Mouse (Mus musculus) urinary bladder, adult 2 months (tissue): ENCODE data around the gene Antxr1. TPM values are rescaled to one million over a fixed set of nuclear protein-coding genes. Genes with fewer than 3 reads are reported as not detected.
"Not testable (repeated sequence)": the region's sequence is repeated elsewhere in the genome, so short reads cannot be mapped to it uniquely, and the experiment has no call there.

Experiments
- DNase-seq: peaks from one replicate; pipeline ENCODE4 v3.0.0; 2022; ENCODE audit warnings: low spot score
- polyA plus RNA-seq: library from polyadenylated mRNA; depleted of rRNA; stranded (reverse); fragments of >200 nt; gene quantifications from 2 replicates; pipeline ENCODE4 v1.2.3, GENCODE M21; 2012; rRNA removed

The Antxr1 gene
- polyA plus RNA-seq, 1 experiment: 28.5 TPM

GRCm38 (mm10) chr6:87101955-87102353 lies 233.7 kb downstream of the Antxr1 start:
- no peak for DNase-seq

- peak; percentile 89 for DNase-seq
Measured at GRCm38 (mm10) chr6:87101281-87101954, 234.2 kb downstream of the Antxr1 start.

DNA sequence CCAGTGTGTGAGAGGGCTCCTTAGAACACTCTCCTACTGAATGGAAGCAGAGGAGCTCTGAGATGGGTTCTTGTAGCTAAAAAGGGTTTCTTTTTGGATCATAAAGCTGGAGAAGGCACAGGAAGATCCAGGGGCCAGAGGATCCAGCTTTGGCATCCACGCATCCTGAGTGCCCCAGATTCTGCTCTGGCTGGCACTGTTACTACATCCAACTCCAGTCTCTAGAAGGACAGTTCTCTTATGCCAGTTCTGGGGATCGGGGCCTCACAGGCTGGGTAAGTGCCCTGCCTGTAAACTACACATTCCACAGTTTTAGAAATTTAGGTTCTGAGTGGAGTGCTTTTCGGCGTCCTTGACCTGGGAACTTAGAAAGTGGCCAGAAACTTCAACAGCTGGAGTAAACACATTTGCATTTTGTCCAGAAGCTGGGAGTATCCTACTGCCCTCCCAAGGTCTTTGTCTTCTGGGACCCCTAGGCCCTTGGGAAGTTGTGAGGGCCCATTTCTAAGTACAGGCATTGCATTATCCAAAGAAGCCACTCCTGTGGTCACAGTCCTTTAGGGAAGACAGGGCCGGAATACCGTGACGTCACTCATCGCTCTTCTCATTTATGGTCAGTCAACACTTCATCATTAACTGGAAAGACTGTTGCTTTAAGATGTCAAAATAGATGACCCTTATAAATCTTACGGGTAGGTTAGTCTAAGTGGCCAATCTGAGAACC lies 235.2 kb downstream of the Antxr1 start:
- no peak for DNase-seq

DNA sequence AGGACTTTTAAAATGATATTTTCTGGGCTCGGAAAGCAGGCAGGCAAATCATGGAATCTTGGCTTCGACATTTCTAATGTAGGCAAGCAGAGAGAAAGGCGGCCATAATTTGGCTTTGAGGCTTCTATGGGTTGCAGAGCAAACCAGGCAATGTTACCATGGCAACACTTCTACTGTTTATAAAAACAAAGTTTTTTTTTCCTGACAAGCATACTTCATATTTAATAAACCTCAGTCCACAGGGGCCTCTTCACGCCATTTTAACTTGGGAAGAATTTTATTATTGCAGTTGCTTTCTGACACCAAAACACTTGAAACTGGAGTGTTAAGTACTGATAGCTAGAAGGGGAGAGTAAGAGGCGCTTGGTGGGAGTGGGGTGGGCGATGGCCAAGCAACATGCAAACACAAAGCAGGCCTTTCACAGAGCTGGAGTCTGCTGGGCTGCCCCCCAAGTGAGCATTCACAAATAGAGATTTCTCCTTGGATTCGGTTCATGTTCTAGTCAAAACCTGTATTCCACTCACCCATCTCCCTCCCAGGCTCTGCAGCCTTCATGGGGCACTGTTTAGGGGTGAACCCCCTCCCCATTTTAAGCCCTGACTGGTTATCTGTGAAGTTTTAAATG lies 235.8 kb downstream of the Antxr1 start:
- no peak for DNase-seq

GRCm38 (mm10) chr6:87099261-87099660 lies 236.4 kb downstream of the Antxr1 start:
- no peak for DNase-seq

- not testable (repeated sequence) for DNase-seq
Measured at GRCm38 (mm10) chr6:87093631-87094030, 242.0 kb downstream of the Antxr1 start.

GRCm38 (mm10) chr6:87092476-87092875 lies 243.1 kb downstream of the Antxr1 start:
- no peak for DNase-seq

- no peak for DNase-seq
Measured at GRCm38 (mm10) chr6:87090877-87091276, 244.7 kb downstream of the Antxr1 start.

GRCm38 (mm10) chr6:87088356-87088755 lies 247.3 kb downstream of the Antxr1 start:
- no peak for DNase-seq

DNA sequence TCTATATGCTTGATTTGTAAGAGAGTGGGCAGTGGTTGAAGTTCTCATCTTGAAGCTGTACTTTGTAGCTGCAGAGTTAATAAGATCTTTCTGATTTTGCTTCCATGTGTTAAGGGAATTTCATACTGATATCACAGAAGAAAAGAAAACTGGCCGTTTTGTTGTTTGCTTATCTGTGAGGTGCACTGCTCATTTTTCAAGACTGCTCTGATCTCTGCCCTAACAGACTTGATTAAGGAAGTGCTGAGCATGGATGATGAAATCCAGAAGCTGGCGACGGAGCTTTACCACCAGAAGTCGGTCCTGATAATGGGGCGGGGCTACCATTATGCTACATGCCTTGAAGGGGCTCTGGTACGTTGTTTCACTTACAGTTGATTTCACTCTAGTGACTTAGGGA lies 250.6 kb downstream of the Antxr1 start:
- no peak for DNase-seq

Other genes with a start within 250 kb of the Antxr1 start
- 0.22 and 0.31 TPM in 2 replicates for gene D6Ertd527e, start 231.1 kb downstream of the Antxr1 start, polyA plus RNA-seq
- 0.06 TPM in 1 of 2 replicates, not detected in the other for gene Gkn1, start 15.1 kb upstream of the Antxr1 start, polyA plus RNA-seq
- not detected in 2 replicates for gene Gkn2, start 37.5 kb upstream of the Antxr1 start, polyA plus RNA-seq
- gene Gkn3, start 53.1 kb upstream of the Antxr1 start, polyA plus RNA-seq: 25.5 and 32.0 TPM in 2 replicates
- 0.71 and 0.78 TPM in 2 replicates for gene Bmp10, start 93.2 kb upstream of the Antxr1 start, polyA plus RNA-seq
- gene Arhgap25, start 197.4 kb upstream of the Antxr1 start, polyA plus RNA-seq: 2.3 and 2.7 TPM in 2 replicates